Mouse (Mus musculus): ENCODE results near the gene Cym.

- TF ChIP-seq GATA1 (IDR thresholded peaks at IDR 0.05; ENCODE audit: borderline replicate concordance, low read length) (no peak), FLI1 (IDR thresholded peaks at IDR 0.05; ENCODE audit: low read length) (no peak)
These were observed 32.4 kb upstream of the Cym start for GRCm38 (mm10) chr3:107253925-107254324.

Measured in megakaryocyte, embryonic 14.5 days (primary cell).